Mouse (Mus musculus) lung, adult 2 months (tissue): ENCODE data around the gene Cd47.

Experiments
- CTCF ChIP-seq: fragments of 200-500 bp; IDR thresholded peaks from 2 replicates; pipeline ENCODE4 v1.5.1; 2011; ENCODE audit warnings: mild to moderate bottlenecking, low read length, control low read depth; ENCODE audit not compliant: insufficient read depth
- POLR2A ChIP-seq: fragments of 200-500 bp; IDR thresholded peaks from 2 replicates; pipeline ENCODE4 v1.6.1; 2011; ENCODE audit warnings: low read depth, mild to moderate bottlenecking, control low read depth, low read length, borderline replicate concordance; ENCODE audit errors: extremely low read depth

DNA sequence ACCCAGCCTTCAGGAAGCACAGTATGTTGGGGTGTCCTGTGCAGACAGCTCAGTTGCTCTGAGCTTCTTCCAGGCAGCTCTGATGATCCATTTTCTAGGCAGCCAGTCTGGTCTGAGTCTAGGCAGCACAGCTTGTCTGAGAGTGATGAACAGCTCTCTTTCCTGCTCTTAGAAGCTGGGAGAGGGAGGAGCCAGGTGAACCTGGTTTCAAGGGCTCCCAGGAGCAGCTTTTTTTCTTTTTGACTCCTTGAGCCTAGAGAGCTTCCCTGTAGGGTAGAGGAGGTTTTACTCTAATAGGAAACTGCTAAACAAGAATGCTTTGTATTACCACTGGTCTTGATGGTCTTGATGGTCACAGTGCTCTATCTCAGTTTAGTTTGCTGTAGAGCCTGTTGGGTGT lies 101.1 kb downstream of the Cd47 start:
- TF ChIP-seq CTCF: no peak
- TF ChIP-seq POLR2A: no peak
